Mouse (Mus musculus) limb, embryonic 10.5 days (tissue): ENCODE results near the gene Tsnaxip1. TPM values are rescaled to one million over a fixed set of nuclear protein-coding genes. Genes with fewer than 3 reads are reported as not detected.

ENCODE experiments used
- DNase-seq: peaks from one replicate; pipeline ENCODE4 v3.0.0-alpha.2; 2017; ENCODE audit warnings: low spot score
- H3K27ac ChIP-seq: fragments of 300-500 bp; sonication (generic); 2 replicates; pipeline ENCODE4 v1.5.1; 2016; ENCODE audit warnings: mild to moderate bottlenecking
- H3K27me3 ChIP-seq: fragments of 300-500 bp; sonication (generic); 2 replicates; pipeline ENCODE4 v1.6.1; 2016; ENCODE audit warnings: low read depth, mild to moderate bottlenecking; ENCODE audit not compliant: poor library complexity, severe bottlenecking
- H3K36me3 ChIP-seq: fragments of 300-500 bp; sonication (generic); 2 replicates; pipeline ENCODE4 v1.6.1; 2016; ENCODE audit warnings: mild to moderate bottlenecking, moderate library complexity
- H3K4me1 ChIP-seq: fragments of 300-500 bp; sonication (generic); 2 replicates; pipeline ENCODE4 v1.6.1; 2016
- H3K4me3 ChIP-seq: fragments of 300-500 bp; sonication (generic); 2 replicates; pipeline ENCODE4 v1.5.1; 2016; ENCODE audit warnings: mild to moderate bottlenecking, moderate library complexity
- H3K9me3 ChIP-seq: fragments of 300-500 bp; sonication (generic); replicated peaks from 2 replicates; pipeline ENCODE4 v1.6.1; 2016; ENCODE audit warnings: mild to moderate bottlenecking
- WGBS: fragments of 180-500 bp; shearing (Covaris S2); methylation state at CpG from one replicate; pipeline ENCODE4 v1.1.7; 2016; 5-methylcytosine and 5-hydroxymethylcytosine counted together
- polyA plus RNA-seq: library from polyadenylated mRNA; unstranded; fragments of >200 nt; fragmentation: Nextera tagmentation; extraction: Ambion mirVana; gene quantifications from 2 replicates; pipeline ENCODE4 v1.2.1, GENCODE M21; 2016

Gene Tsnaxip1
- polyA plus RNA-seq, 1 experiment from 2014 or later = 0.14 TPM

DNA sequence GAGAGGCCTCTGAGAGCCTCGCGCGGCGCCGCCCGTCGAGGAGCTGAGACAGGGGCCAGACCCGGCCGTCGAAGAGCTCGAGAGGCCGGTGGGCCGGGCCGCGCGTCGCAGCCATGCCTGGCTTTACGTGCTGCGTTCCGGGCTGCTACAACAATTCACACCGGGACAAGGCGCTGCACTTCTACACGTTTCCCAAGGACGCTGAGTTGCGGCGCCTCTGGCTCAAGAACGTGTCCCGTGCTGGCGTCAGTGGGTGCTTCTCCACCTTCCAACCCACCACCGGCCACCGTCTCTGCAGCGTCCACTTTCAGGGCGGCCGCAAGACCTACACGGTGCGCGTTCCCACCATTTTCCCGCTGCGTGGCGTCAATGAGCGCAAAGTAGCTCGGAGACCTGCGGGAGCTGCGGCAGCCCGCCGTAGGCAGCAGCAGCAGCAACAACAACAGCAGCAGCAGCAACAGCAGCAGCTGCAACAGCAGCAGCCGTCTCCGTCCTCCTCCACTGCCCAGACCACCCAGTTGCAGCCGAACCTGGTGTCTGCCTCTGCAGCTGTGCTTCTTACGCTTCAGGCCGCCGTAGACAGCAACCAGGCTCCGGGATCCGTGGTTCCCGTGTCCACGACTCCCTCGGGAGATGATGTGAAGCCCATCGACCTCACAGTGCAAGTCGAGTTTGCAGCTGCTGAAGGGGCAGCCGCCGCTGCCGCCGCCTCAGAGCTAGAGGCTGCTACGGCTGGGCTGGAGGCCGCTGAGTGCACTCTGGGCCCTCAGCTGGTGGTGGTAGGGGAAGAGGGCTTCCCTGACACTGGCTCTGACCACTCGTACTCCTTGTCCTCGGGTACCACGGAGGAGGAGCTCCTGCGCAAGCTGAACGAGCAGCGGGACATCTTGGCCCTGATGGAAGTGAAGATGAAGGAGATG, 28.0 kb downstream of the Tsnaxip1 start:
- Histone ChIP-seq H3K9me3 (no peaks in the 10 kb centered on the region), H3K36me3 (peaks cover 18% of the 10 kb centered on the region), H3K27ac (peak overlapping the region; percentile 96), H3K4me3 (peak overlapping the region; percentile 67), H3K27me3 (no peaks in the 10 kb centered on the region), H3K4me1 (peaks cover 51% of the 10 kb centered on the region)
- under 1% methylated on average over 71 of the region's 71 CpGs for WGBS
- DNase-seq = no peak

DNA sequence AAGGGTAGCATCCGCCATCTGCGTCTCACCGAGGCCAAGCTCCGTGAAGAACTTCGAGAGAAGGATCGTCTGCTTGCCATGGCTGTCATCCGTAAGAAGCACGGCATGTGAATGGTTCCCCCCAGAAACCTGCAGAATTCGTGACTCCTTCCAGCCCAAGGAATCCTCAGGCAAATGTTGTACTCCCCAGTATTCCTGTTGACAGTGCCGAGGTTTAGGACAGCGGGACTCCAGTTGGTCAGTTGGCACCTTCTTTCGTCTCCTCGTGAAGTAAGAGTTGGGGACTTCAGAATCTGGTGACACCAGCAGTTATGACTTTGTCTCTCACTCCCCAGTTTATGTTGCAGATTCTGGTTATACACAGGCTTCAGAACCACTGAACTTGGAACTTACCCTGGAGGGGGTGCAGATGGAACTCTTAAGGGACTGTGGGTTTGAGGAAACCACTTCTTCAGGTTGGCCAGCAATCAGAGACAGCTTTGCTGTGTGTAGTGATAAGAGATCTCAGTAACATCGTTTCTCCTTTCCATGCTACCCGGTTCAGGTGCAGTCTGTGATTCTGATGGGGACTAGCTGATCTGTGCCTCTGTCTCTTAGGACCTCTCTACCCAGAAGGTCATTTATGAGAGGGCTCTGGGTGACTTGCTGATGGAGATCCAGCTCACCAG, 28.8 kb downstream of the Tsnaxip1 start:
- Histone ChIP-seq H3K4me1 (peaks cover 47% of the 10 kb centered on the region), H3K27me3 (no peaks in the 10 kb centered on the region), H3K4me3 (peak overlapping the region; percentile 67), H3K27ac (peak overlapping the region; percentile 96), H3K36me3 (peaks cover 18% of the 10 kb centered on the region), H3K9me3 (no peaks in the 10 kb centered on the region)
- 29% methylated on average over 15 of the region's 15 CpGs for whole genome bisulfite sequencing
- DNase-seq = no peak

DNA sequence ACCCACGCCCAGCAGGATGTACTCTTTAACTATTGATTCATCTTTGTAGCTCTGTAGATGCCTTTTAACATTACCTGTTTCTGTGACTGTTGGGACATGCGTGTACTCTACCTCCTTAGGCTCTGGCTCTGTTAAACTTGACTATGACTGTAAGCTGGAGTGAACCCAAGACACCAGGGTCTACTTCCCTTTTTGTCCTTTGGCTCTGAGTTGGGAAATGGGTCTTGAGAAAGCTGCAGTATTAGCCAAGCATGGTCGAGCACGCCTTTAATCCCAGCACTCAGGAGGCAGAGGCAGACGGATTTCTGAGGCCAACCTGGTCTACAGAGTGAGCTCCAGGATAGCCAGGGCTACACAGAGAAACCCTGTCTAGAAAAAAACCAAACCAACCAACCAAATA, 31.0 kb downstream of the Tsnaxip1 start:
- H3K27ac ChIP-seq = no peak overlapping the region
- 93% methylated on average over 5 of the region's 5 CpGs for WGBS
- H3K4me3 ChIP-seq = 0 out of 2 replicates have a peak overlapping the region, but pooled peaks have one; percentile 26
- no peaks in the 10 kb centered on the region for H3K27me3 ChIP-seq
- H3K4me1 ChIP-seq = peaks cover 60% of the 10 kb centered on the region
- peaks cover 31% of the 10 kb centered on the region for H3K36me3 ChIP-seq
- no peak for DNase-seq
- no peaks in the 10 kb centered on the region for H3K9me3 ChIP-seq

DNA sequence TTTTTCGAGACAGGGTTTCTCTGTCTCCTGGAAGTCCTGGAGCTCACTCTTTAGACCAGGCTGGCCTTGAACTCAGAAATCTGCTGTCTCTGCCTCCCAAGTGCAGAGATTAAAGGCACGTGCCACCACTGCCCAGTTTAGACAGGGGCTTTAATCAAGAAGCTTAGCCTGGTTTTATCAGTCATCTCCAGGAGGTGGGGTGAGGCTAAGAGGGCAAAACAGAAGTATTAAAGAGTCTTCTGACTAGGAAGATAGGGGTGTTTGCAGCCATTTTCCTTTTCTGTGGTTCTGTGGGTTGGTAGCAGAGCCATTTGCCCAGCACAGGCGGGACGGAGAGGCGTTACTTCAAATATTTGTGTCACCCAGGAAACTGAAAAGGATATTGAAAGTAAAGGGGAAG, 31.8 kb downstream of the Tsnaxip1 start:
- Histone ChIP-seq H3K9me3 (no peaks in the 10 kb centered on the region), H3K27me3 (no peaks in the 10 kb centered on the region), H3K4me1 (peaks cover 60% of the 10 kb centered on the region), H3K27ac (peak overlapping the region; percentile 96), H3K36me3 (peaks cover 40% of the 10 kb centered on the region), H3K4me3 (peak overlapping the region; percentile 13; the same call in 1 of the 2 replicates)
- WGBS = 72% methylated on average over 5 of the region's 5 CpGs
- no peak for DNase-seq

DNA sequence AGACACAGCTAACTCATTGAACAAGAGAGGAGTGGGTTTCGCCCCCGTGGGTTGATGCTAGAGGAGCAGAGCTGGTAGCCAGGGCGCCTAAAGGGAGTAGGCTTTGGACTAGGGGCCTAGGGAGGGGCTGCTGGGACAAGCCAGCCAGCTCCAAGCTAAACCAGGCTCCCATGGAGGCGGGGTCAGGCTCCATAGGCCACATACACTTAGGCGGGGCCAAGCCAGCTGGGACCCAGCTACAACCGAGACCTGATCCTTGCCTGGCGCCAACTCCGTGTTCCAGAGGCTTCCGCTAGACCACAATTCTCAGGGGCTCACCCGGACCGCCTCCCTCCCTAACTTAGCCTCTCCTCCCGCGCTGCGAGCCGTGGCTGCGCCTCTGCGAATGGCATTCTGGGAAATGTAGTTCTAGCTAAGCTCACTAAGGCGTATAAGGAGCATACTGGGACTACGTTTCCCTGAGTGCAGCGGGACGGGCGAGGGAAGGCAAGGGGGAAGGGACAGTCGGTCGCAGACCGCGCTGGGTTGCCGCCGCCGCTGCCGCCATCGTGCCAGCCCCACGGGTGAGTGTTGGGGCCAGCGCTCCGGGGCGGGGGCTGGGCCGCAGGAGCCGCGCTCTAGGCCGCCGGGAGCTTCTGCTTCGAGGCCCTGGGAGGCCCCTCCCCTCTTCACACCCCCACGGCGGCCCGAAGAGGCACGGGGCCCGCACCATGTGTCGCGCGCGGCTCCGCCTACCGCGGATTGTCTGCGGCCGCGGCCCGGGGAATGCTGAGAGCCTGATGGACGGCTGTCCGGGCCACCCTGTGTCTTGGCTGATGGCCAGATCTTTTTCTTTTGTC, 32.8 kb downstream of the Tsnaxip1 start, which contains the start of gene Nutf2:
Gene Nutf2 (plus strand): TSS at position 438 of the 839 bp plus-strand sequence.
- Histone ChIP-seq H3K4me1 (peaks cover 60% of the 10 kb centered on the region), H3K36me3 (peaks cover 48% of the 10 kb centered on the region), H3K27me3 (no peaks in the 10 kb centered on the region), H3K4me3 (peak within 1 kb of the TSS; percentile 86), H3K9me3 (no peaks in the 10 kb centered on the region), H3K27ac (peak within 1 kb of the TSS; percentile 96)
- WGBS = under 1% methylated on average over 59 of the region's 59 CpGs
- peak; percentile 95 for DNase-seq

DNA sequence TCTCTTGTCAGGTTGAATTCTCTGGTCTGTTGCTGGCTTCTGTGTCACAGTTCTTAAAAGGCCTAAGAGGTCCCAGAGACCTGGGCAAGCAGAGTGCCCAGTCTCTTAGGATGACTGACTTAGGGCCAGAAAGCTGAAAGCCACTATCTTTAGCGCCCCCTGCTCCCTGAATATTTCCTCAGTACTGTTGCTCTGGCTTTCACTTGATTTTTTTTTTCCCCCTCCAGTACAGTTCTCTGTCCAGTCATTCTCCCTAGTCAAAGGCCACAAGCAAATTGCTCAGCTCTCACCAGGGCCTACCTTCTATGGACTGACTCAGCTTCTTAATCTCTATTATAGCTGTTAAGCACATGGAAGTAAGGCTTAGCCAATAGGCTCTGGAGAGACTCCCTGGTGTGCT, 34.4 kb downstream of the Tsnaxip1 start:
- Histone ChIP-seq H3K27ac (peak overlapping the region; percentile 96; the same call in 1 of the 2 replicates), H3K9me3 (no peaks in the 10 kb centered on the region), H3K36me3 (peaks cover 64% of the 10 kb centered on the region), H3K27me3 (no peaks in the 10 kb centered on the region), H3K4me3 (peak overlapping the region; percentile 86), H3K4me1 (peaks cover 44% of the 10 kb centered on the region)
- 14% methylated on average over 1 of the region's 1 CpGs for WGBS
- DNase-seq = no peak

DNA sequence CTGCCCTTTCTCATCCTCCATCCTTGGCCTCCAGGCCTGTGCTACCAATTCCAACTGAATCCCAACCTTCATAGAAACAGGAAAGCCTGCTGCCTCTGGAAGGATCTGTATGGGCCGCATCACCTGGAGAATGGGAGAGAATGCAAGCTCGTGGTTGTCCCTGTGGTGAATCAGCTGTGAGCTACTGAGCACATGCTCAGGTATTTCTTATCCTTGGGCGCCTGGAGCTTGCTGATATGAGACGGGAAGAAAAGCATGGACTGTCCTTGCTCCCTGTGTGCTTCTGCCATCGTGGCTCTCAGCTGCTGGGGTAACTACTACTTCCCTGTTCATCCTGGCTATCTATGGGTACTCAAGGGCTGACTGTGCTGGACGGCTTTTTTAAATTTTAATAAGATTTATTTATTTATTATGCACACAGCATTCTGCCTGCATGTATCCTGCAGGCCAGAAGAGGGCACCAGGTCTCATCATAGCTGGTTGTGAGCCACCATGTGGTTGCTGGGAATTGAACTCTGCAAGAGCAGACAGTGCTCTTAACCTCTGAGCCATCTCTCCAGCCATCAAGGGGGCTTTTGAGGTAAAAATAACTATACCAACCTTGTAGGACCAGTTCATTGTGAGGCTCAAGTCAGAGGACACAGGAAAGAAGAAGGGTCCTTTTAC, 39.0 kb downstream of the Tsnaxip1 start:
- Histone ChIP-seq H3K4me3 (no peak overlapping the region), H3K27me3 (no peaks in the 10 kb centered on the region), H3K27ac (no peak overlapping the region), H3K36me3 (peaks cover 91% of the 10 kb centered on the region), H3K9me3 (no peaks in the 10 kb centered on the region), H3K4me1 (peaks cover 11% of the 10 kb centered on the region)
- no peak for DNase-seq
- whole genome bisulfite sequencing = 91% methylated on average over 6 of the region's 6 CpGs

DNA sequence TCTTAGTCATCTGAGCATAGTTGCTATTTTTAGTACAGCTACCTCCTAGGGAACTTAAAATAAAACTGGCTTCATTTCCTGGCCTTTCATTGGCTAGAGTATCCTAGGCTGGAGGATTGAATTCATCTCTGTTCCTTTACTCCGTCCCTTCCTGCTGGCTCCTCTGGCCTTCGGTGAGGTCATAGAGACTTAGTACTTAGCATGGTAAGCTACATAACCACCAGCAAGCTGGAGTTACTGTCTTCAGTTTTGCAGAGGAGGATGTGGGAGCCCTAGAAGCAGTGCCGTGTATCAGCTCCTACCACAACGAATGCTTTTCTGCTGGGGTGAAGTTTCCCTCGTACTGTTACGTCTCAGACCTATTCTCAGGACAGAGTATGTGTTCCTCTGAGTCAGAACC, 46.8 kb downstream of the Tsnaxip1 start:
- no peak overlapping the region for H3K27ac ChIP-seq
- H3K4me3 ChIP-seq = no peak overlapping the region
- no peaks in the 10 kb centered on the region for H3K4me1 ChIP-seq
- H3K27me3 ChIP-seq = no peaks in the 10 kb centered on the region
- 92% methylated on average over 6 of the region's 6 CpGs for WGBS
- no peaks in the 10 kb centered on the region for H3K9me3 ChIP-seq
- DNase-seq = no peak
- H3K36me3 ChIP-seq = peaks cover 96% of the 10 kb centered on the region

DNA sequence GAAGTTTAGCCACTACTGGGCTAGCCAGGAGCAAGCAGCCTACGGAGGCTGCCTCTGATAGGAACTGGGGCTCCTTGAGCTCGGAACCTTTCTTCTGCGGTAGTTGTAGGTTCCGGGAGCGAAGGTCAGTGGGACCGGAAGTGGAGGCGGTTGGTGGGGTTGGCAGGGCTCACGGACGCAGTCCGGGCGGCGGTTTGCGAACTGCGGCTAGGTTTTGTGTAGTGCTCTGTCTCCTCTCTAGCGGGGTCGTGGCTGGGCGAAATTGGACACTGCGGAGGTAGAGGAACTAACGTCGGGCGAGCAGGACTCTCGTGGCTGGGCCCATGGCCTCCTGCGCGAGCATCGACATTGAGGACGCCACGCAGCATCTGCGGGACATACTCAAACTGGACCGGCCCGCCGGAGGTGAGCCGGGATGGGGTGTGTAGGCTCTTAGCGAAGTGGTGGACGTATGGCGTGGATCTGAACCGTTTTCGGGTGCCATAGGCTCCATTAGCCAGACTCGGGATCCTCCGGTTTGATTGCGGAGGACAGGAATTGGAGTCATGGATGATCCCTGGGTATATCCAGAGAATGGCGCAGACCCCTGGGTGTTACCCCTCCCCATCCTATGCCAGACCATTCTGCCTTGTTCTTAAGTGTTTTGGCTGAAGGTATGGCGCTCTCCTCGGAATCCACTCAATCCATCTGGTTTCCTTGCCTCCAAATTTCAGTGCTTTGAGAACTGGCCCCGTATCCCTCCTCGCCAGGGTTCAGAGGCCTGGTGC, 53.4 kb downstream of the Tsnaxip1 start, which contains the start of gene Edc4:
Gene Edc4 (plus strand): TSS at position 128 of the 767 bp plus-strand sequence.
- H3K4me1 ChIP-seq = peaks cover 18% of the 10 kb centered on the region
- H3K4me3 ChIP-seq = peak within 1 kb of the TSS; percentile 69
- H3K36me3 ChIP-seq = peaks cover 67% of the 10 kb centered on the region
- no peaks in the 10 kb centered on the region for H3K9me3 ChIP-seq
- peak; percentile 91 for DNase-seq
- 1% methylated on average over 45 of the region's 45 CpGs for WGBS
- H3K27me3 ChIP-seq = no peaks in the 10 kb centered on the region
- peak within 1 kb of the TSS; percentile 86 for H3K27ac ChIP-seq

DNA sequence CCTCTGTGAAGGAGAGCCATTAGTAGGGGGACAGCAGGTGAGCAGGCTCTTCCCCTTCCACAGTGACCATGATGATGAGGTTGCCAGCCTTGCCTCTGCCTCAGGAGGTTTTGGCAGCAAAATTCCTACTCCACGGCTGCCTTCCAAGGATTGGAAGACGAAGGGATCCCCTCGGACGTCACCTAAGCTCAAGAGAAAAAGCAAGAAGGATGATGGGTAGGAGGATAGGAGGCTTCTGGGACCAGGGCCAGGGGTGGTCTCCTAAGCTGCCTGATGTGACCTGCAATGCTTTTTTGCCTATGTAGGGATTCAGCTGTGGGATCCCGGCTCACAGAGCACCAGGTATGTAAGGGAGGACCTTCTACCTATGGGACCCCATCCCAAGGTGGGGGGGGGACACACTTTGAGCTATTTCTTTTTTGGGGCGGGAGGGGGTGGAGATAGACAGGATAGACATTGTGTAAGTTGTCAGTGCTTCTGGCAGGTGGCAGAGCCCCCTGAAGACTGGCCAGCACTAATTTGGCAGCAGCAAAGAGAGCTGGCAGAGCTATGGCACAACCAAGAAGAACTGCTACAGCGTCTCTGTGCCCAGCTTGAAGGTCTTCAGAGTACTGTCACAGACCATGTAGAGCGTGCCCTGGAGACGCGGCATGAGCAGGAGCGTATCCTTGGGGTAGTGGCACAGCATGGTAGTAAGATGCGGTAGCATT, 62.4 kb downstream of the Tsnaxip1 start:
- H3K4me1 ChIP-seq = peaks cover 9% of the 10 kb centered on the region
- no peak overlapping the region for H3K27ac ChIP-seq
- H3K36me3 ChIP-seq = peaks cover 96% of the 10 kb centered on the region
- H3K9me3 ChIP-seq = no peaks in the 10 kb centered on the region
- DNase-seq = no peak
- H3K27me3 ChIP-seq = no peaks in the 10 kb centered on the region
- H3K4me3 ChIP-seq = no peak overlapping the region
- WGBS = 95% methylated on average over 12 of the region's 12 CpGs

DNA sequence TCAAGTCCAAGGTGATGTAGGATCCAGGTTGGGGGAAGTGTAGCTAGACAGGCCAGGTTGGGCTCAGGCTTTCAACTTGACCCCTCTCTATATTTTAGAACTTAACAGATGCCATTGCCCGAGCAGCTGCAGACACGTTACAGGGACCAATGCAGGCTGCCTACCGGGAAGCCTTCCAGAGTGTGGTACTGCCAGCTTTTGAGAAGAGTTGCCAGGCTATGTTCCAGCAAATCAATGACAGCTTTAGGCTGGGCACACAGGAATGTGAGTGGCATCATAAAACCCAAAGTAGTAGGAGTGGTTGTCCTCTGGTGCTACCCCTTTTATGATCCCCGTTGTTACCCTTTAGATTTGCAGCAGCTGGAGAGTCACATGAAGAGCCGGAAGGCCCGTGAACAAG, 63.3 kb downstream of the Tsnaxip1 start:
- Histone ChIP-seq H3K27ac (no peak overlapping the region), H3K36me3 (peaks cover 90% of the 10 kb centered on the region), H3K4me1 (peaks cover 9% of the 10 kb centered on the region), H3K4me3 (no peak overlapping the region), H3K27me3 (no peaks in the 10 kb centered on the region), H3K9me3 (no peaks in the 10 kb centered on the region)
- DNase-seq = no peak
- 90% methylated on average over 6 of the region's 6 CpGs for WGBS
